Mouse (Mus musculus): ENCODE data around the gene Dnajc24. TPM values are rescaled to one million over a fixed set of nuclear protein-coding genes. Genes with fewer than 3 reads are reported as not detected.

Dnajc24 gene
- polyA plus RNA-seq, 1 experiment from 2014 or later: 30.2 TPM

Small RNA genes within 50 kb of the gene (microRNA-seq; reads per million reads assigned to microRNA genes)
- gene Gm22002: not detected

Other genes with a start within 250 kb of the Dnajc24 start
- gene Elp4, start 99.0 kb downstream of the Dnajc24 start, polyA plus RNA-seq (2015; fragmentation: Nextera tagmentation; extraction: Ambion mirVana): 25.5 and 28.2 TPM in 2 replicates
- gene Immp1l, start 98.9 kb downstream of the Dnajc24 start, polyA plus RNA-seq (2015; fragmentation: Nextera tagmentation; extraction: Ambion mirVana): 118 and 121 TPM in 2 replicates